Mouse (Mus musculus) C2C12 (cell line): Measurements from ENCODE around the gene Nog. TPM values are rescaled to one million over a fixed set of nuclear protein-coding genes. Genes with fewer than 3 reads are reported as not detected.

Experiments
- H3K27me3 ChIP-seq: one replicate; pipeline ENCODE4 v1.6.1; 2011; ENCODE audit not compliant: control insufficient read depth, insufficient read depth, insufficient read length
- H3K36me3 ChIP-seq: one replicate; pipeline ENCODE4 v1.6.1; 2011; ENCODE audit not compliant: control insufficient read depth, insufficient read depth
- H3K4me3 ChIP-seq: one replicate; pipeline ENCODE4 v1.5.1; 2011; ENCODE audit warnings: mild to moderate bottlenecking, control low read depth; ENCODE audit not compliant: poor library complexity, insufficient read depth, severe bottlenecking
- H3K79me2 ChIP-seq: one replicate; pipeline ENCODE4 v1.6.1; 2011; ENCODE audit not compliant: control insufficient read depth, insufficient read depth
- H3K79me3 ChIP-seq: one replicate; pipeline ENCODE4 v1.6.1; 2011; ENCODE audit warnings: low read depth, control low read depth
- H3ac ChIP-seq: one replicate; pipeline ENCODE3; 2011; ENCODE audit warnings: low read depth; ENCODE audit not compliant: control insufficient read depth, insufficient read length
- CEBPB ChIP-seq: IDR thresholded peaks from one replicate; pipeline ENCODE4 v1.6.1; 2011; ENCODE audit warnings: low read depth, mild to moderate bottlenecking, control low read depth, moderate library complexity
- CTCF ChIP-seq: IDR thresholded peaks from one replicate; pipeline ENCODE4 v1.5.1; 2011; ENCODE audit not compliant: control insufficient read depth, insufficient read depth, insufficient read length
- FOSL1 ChIP-seq: IDR thresholded peaks from one replicate; pipeline ENCODE4 v1.8.0; 2011; ENCODE audit warnings: mild to moderate bottlenecking, low read length; ENCODE audit not compliant: poor library complexity, insufficient read depth, severe bottlenecking
- MAX ChIP-seq: IDR thresholded peaks from one replicate; pipeline ENCODE4 v1.6.1; 2011; ENCODE audit warnings: mild to moderate bottlenecking, control low read depth
- MYOD1 ChIP-seq: IDR thresholded peaks from one replicate; pipeline ENCODE4 v1.6.1; 2011; ENCODE audit warnings: low read depth; ENCODE audit not compliant: control insufficient read depth, insufficient read length
- MYOG ChIP-seq: IDR thresholded peaks from one replicate; pipeline ENCODE4 v1.6.1; 2011; ENCODE audit not compliant: control insufficient read depth, insufficient read length; ENCODE audit errors: extremely low read depth
- USF1 ChIP-seq: IDR thresholded peaks from one replicate; pipeline ENCODE4 v1.6.1; 2011; ENCODE audit warnings: low read depth, mild to moderate bottlenecking, control low read depth, moderate library complexity
- polyA plus RNA-seq: library from polyadenylated mRNA; unstranded; fragments of >200 nt; fragmentation: generic; extraction: Trizol; gene quantifications from one replicate; pipeline ENCODE4 v1.2.1, GENCODE M21; 2012; ENCODE audit warnings: missing spikeins

Nog gene
- polyA plus RNA-seq, 1 experiment, result 1.1 TPM

DNA sequence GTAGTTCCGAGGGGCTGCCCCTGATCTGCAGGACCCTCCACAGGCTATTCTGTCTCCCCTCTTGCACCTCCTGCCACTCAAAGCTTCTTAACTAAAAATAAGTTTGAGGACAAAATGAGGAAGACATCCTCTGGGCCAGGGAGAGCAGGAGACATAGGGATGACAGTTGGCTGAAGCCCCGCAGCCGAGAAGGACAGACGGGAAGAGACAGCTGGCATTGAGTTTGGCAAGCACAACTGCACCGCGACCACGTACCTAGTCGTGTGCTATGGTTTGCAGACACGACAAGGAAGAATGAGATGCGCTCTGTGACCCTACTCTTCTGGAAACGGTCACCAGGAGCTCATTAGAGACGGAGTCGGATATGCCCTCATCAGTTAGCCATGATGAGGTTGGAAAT lies 48.2 kb downstream of the Nog start:
- H3K79me2 ChIP-seq, result no peaks in the 10 kb centered on the region
- H3K79me3 ChIP-seq, result no peaks in the 10 kb centered on the region
- no peak overlapping the region for H3K4me3 ChIP-seq

More for the DNA sequence above, 48.2 kb downstream of the Nog start:
- no peaks in the 10 kb centered on the region for H3K27me3 ChIP-seq
- TF ChIP-seq CEBPB, result no peak
- TF ChIP-seq FOSL1, result no peak
- no peak for TF ChIP-seq USF1
- no peak for TF ChIP-seq MYOG
- no peak for TF ChIP-seq CTCF
- TF ChIP-seq MAX, result no peak
- TF ChIP-seq MYOD1, result no peak
- no peaks in the 10 kb centered on the region for H3K36me3 ChIP-seq
- H3ac ChIP-seq, result no peak overlapping the region

Other genes with a start within 250 kb of the Nog start
- gene Dgke, start 235.5 kb downstream of the Nog start, polyA plus RNA-seq, result 1.6 TPM
- not detected for gene Gm525, start 228.5 kb downstream of the Nog start, polyA plus RNA-seq